Mouse (Mus musculus) stomach, embryonic 16.5 days (tissue): ENCODE data around the gene Rab21. TPM values are rescaled to one million over a fixed set of nuclear protein-coding genes. Genes with fewer than 3 reads are reported as not detected.

ENCODE experiments used
- ATAC-seq: fragments of 200-750 bp; cut with Nextera tagmentation; 2 replicates; pipeline ENCODE4 v1.8.0; 2017; ENCODE audit warnings: moderate number of reproducible peaks, moderate TSS enrichment; ENCODE audit not compliant: insufficient read depth, low FRiP score
- H3K27ac ChIP-seq: fragments of 300-500 bp; sonication (generic); 2 replicates; pipeline ENCODE4 v1.5.1; 2014; ENCODE audit warnings: low read length
- H3K27me3 ChIP-seq: fragments of 300-500 bp; sonication (generic); 2 replicates; pipeline ENCODE4 v1.6.1; 2014; ENCODE audit warnings: low read length, control low read depth, mixed read lengths; ENCODE audit not compliant: control insufficient read depth, insufficient read depth
- H3K36me3 ChIP-seq: fragments of 300-500 bp; sonication (generic); 2 replicates; pipeline ENCODE4 v1.6.1; 2014; ENCODE audit warnings: low read length; ENCODE audit not compliant: control insufficient read depth, insufficient read depth
- H3K4me1 ChIP-seq: fragments of 300-500 bp; sonication (generic); 2 replicates; pipeline ENCODE4 v1.6.1; 2014; ENCODE audit warnings: low read length, control low read depth, mixed read lengths; ENCODE audit not compliant: control insufficient read depth, insufficient read depth
- H3K4me2 ChIP-seq: fragments of 300-500 bp; sonication (generic); 2 replicates; pipeline ENCODE4 v1.6.1; 2014; ENCODE audit warnings: low read depth, low read length, mixed read lengths
- H3K4me3 ChIP-seq: fragments of 300-500 bp; sonication (generic); replicated peaks from 2 replicates; pipeline ENCODE4 v1.5.1; 2014; ENCODE audit warnings: mild to moderate bottlenecking, low read length
- H3K9ac ChIP-seq: fragments of 300-500 bp; sonication (generic); 2 replicates; pipeline ENCODE4 v1.6.1; 2014; ENCODE audit warnings: low read length
- H3K9me3 ChIP-seq: fragments of 300-500 bp; sonication (generic); replicated peaks from 2 replicates; pipeline ENCODE4 v1.6.1; 2016; ENCODE audit warnings: low read length, control low read depth; ENCODE audit not compliant: control insufficient read depth
- WGBS: fragments of 180-500 bp; shearing (Covaris S2); extraction: QIAGEN DNeasy Blood & Tissue Kit; methylation state at CpG from one replicate; pipeline ENCODE4 v1.1.7; 2014; 5-methylcytosine and 5-hydroxymethylcytosine counted together
- polyA plus RNA-seq: library from polyadenylated mRNA; unstranded; fragments of >200 nt; fragmentation: Nextera tagmentation; extraction: Ambion mirVana; gene quantifications from 2 replicates; pipeline ENCODE4 v1.2.1, GENCODE M21; 2015

Gene Rab21
- polyA plus RNA-seq, 1 experiment from 2014 or later, result 4.2 TPM

- no peaks in the 10 kb centered on the region for H3K27me3 ChIP-seq
- H3K9ac ChIP-seq, result no peak overlapping the region
- H3K27ac ChIP-seq, result no peak overlapping the region
- 75% methylated on average over 6 of the region's 6 CpGs for WGBS
- H3K4me1 ChIP-seq, result no peaks in the 10 kb centered on the region
- no peaks in the 10 kb centered on the region for H3K9me3 ChIP-seq
- H3K36me3 ChIP-seq, result peaks cover 5% of the 10 kb centered on the region; the same call in 1 of the 2 replicates
- no peak overlapping the region for H3K4me3 ChIP-seq
- ATAC-seq, result no peak
- no peak overlapping the region for H3K4me2 ChIP-seq
Measured at GRCm38 (mm10) chr10:115354553-115354952, 39.2 kb upstream of the Rab21 start.

- no peak overlapping the region for H3K9ac ChIP-seq
- 68% methylated on average over 2 of the region's 2 CpGs for WGBS
Measured at GRCm38 (mm10) chr10:115350810-115351397, 35.5 kb upstream of the Rab21 start.

GRCm38 (mm10) chr10:115349509-115349908 lies 34.1 kb upstream of the Rab21 start:
- Histone ChIP-seq H3K4me2 (no peak overlapping the region), H3K4me1 (no peaks in the 10 kb centered on the region), H3K27ac (no peak overlapping the region), H3K9ac (no peak overlapping the region), H3K9me3 (no peaks in the 10 kb centered on the region), H3K36me3 (0 out of 2 replicates have a peak, but pooled peaks cover 4% of the 10 kb centered on the region), H3K4me3 (no peak overlapping the region), H3K27me3 (no peaks in the 10 kb centered on the region)
- ATAC-seq, result no peak
- 67% methylated on average over 7 of the region's 7 CpGs for WGBS

More at GRCm38 (mm10) chr10:115350810-115351397, 35.5 kb upstream of the Rab21 start:
- Histone ChIP-seq H3K27me3 (no peaks in the 10 kb centered on the region), H3K4me3 (no peak overlapping the region), H3K4me1 (no peaks in the 10 kb centered on the region), H3K4me2 (no peak overlapping the region), H3K27ac (no peak overlapping the region), H3K36me3 (no peaks in the 10 kb centered on the region), H3K9me3 (no peaks in the 10 kb centered on the region)
- no peak for ATAC-seq

GRCm38 (mm10) chr10:115349029-115349428 lies 33.6 kb upstream of the Rab21 start:
- Histone ChIP-seq H3K27ac (no peak overlapping the region), H3K9me3 (no peaks in the 10 kb centered on the region), H3K9ac (no peak overlapping the region), H3K4me2 (no peak overlapping the region), H3K4me3 (no peak overlapping the region), H3K36me3 (0 out of 2 replicates have a peak, but pooled peaks cover 4% of the 10 kb centered on the region), H3K27me3 (no peaks in the 10 kb centered on the region), H3K4me1 (no peaks in the 10 kb centered on the region)
- WGBS, result 71% methylated on average over 10 of the region's 10 CpGs
- ATAC-seq, result peak; percentile 44; the same call in 1 of the 2 replicates

- 49% methylated on average over 6 of the region's 6 CpGs for WGBS
- Histone ChIP-seq H3K27me3 (no peaks in the 10 kb centered on the region), H3K36me3 (0 out of 2 replicates have a peak, but pooled peaks cover 4% of the 10 kb centered on the region), H3K9ac (no peak overlapping the region), H3K9me3 (no peaks in the 10 kb centered on the region), H3K4me2 (no peak overlapping the region), H3K4me1 (no peaks in the 10 kb centered on the region), H3K4me3 (no peak overlapping the region), H3K27ac (no peak overlapping the region)
- no peak for ATAC-seq
Measured at GRCm38 (mm10) chr10:115348131-115348530, 32.7 kb upstream of the Rab21 start.

- Histone ChIP-seq H3K36me3 (peaks cover 4% of the 10 kb centered on the region; the same call in 1 of the 2 replicates), H3K9me3 (no peaks in the 10 kb centered on the region), H3K4me1 (no peaks in the 10 kb centered on the region), H3K27me3 (no peaks in the 10 kb centered on the region), H3K4me3 (no peak overlapping the region), H3K9ac (no peak overlapping the region), H3K27ac (no peak overlapping the region), H3K4me2 (no peak overlapping the region)
- no peak for ATAC-seq
Measured at GRCm38 (mm10) chr10:115346444-115346843, 31.1 kb upstream of the Rab21 start.

- WGBS, result 75% methylated on average over 4 of the region's 4 CpGs
- ATAC-seq, result no peak
- Histone ChIP-seq H3K36me3 (peaks cover 4% of the 10 kb centered on the region; the same call in 1 of the 2 replicates), H3K4me3 (no peak overlapping the region), H3K4me1 (no peaks in the 10 kb centered on the region), H3K9ac (no peak overlapping the region), H3K27ac (no peak overlapping the region), H3K9me3 (no peaks in the 10 kb centered on the region), H3K27me3 (no peaks in the 10 kb centered on the region), H3K4me2 (no peak overlapping the region)
Measured at GRCm38 (mm10) chr10:115342771-115343425, 27.5 kb upstream of the Rab21 start.

- H3K4me1 ChIP-seq, result no peaks in the 10 kb centered on the region
- H3K4me2 ChIP-seq, result no peak overlapping the region
- H3K36me3 ChIP-seq, result no peaks in the 10 kb centered on the region; the same call in 1 of the 2 replicates
- no peaks in the 10 kb centered on the region for H3K9me3 ChIP-seq
- H3K9ac ChIP-seq, result no peak overlapping the region
- H3K27me3 ChIP-seq, result no peaks in the 10 kb centered on the region
- H3K4me3 ChIP-seq, result no peak overlapping the region
- WGBS, result 91% methylated on average over 7 of the region's 7 CpGs
- H3K27ac ChIP-seq, result no peak overlapping the region
- ATAC-seq, result no peak
Measured at GRCm38 (mm10) chr10:115339820-115340328, 24.5 kb upstream of the Rab21 start.

GRCm38 (mm10) chr10:115336901-115337300 lies 21.5 kb upstream of the Rab21 start:
- ATAC-seq, result no peak
- 76% methylated on average over 4 of the region's 4 CpGs for WGBS
- H3K9me3 ChIP-seq, result no peaks in the 10 kb centered on the region
- no peaks in the 10 kb centered on the region for H3K27me3 ChIP-seq
- no peak overlapping the region for H3K4me2 ChIP-seq
- no peaks in the 10 kb centered on the region for H3K4me1 ChIP-seq
- no peak overlapping the region for H3K27ac ChIP-seq
- H3K4me3 ChIP-seq, result no peak overlapping the region
- H3K9ac ChIP-seq, result no peak overlapping the region
- H3K36me3 ChIP-seq, result no peaks in the 10 kb centered on the region; the same call in 1 of the 2 replicates
